Mouse (Mus musculus): ENCODE data around the gene Kif14. TPM values are rescaled to one million over a fixed set of nuclear protein-coding genes. Genes with fewer than 3 reads are reported as not detected.

The Kif14 gene
- polyA plus RNA-seq, 1 experiment from 2014 or later = 0.99 TPM

DNA sequence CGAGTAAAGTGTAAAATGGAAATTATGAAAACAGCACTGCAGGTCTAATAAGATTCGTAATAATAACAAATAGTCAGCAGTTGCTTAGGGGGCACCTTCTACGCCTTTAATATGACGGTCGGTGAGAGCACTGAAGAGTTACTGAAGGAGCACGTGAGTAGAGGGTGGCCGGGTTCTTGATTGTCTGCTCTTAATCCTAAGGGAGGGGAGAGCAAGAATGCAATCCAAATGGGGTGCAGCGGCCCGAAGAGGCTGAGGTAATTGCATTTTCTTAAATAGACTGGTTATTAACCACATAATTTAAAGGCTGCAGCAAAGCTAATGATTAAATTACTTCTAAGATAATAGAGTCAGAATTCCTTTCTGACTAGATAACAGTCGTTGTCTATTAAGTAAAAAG, 19.2 kb upstream of the Kif14 start:
- 62% methylated on average over 10 of the region's 10 CpGs for WGBS
- no peak overlapping the region for H3K4me3 ChIP-seq (ENCODE audit: low read depth, low read length)
- no peaks in the 10 kb centered on the region for H3K9me3 ChIP-seq (ENCODE audit: control insufficient read depth, low read length)
- no peak for ATAC-seq (ENCODE audit: low read depth)
- H3K27me3 ChIP-seq (ENCODE audit: control insufficient read depth, insufficient read depth, low read length) = no peaks in the 10 kb centered on the region
- no peaks in the 10 kb centered on the region for H3K4me1 ChIP-seq (ENCODE audit: control insufficient read depth, insufficient read depth, low read length)
- no peak overlapping the region for H3K9ac ChIP-seq (replicated peaks; ENCODE audit: low read depth, low read length)
- H3K36me3 ChIP-seq (ENCODE audit: control insufficient read depth, insufficient read depth, low read length) = no peaks in the 10 kb centered on the region
- no peak overlapping the region for H3K4me2 ChIP-seq (ENCODE audit: low read depth, low read length)
- no peak overlapping the region for H3K27ac ChIP-seq (ENCODE audit: low read depth, low read length)

DNA sequence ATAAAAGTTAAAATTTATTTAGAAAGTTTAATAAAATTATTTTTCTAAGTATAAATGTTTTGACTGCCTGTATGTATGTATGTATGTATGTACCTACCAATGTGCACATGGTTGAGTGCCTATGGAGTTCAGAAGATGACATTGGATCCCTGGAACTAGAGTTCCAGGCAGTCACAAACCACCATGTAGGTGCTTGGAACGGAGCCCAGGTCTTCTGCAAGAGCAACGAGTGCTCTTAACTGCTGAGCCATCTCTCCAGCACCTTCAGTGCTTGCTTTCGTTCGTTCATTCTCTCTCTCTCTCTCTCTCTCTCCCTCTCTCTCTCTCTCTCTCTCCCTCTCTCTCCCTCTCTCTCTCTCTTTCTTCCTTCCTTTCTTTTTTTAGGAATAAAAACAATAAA, 18.8 kb upstream of the Kif14 start:
- 74% methylated on average over 4 of the region's 4 CpGs for WGBS
- Histone ChIP-seq H3K27me3 (ENCODE audit: control insufficient read depth, insufficient read depth, low read length) (no peaks in the 10 kb centered on the region), H3K4me1 (ENCODE audit: control insufficient read depth, insufficient read depth, low read length) (no peaks in the 10 kb centered on the region), H3K9me3 (ENCODE audit: control insufficient read depth, low read length) (no peaks in the 10 kb centered on the region), H3K4me2 (ENCODE audit: low read depth, low read length) (no peak overlapping the region), H3K27ac (ENCODE audit: low read depth, low read length) (no peak overlapping the region), H3K9ac (replicated peaks; ENCODE audit: low read depth, low read length) (no peak overlapping the region), H3K4me3 (ENCODE audit: low read depth, low read length) (no peak overlapping the region), H3K36me3 (ENCODE audit: control insufficient read depth, insufficient read depth, low read length) (no peaks in the 10 kb centered on the region)
- no peak for ATAC-seq (ENCODE audit: low read depth)

DNA sequence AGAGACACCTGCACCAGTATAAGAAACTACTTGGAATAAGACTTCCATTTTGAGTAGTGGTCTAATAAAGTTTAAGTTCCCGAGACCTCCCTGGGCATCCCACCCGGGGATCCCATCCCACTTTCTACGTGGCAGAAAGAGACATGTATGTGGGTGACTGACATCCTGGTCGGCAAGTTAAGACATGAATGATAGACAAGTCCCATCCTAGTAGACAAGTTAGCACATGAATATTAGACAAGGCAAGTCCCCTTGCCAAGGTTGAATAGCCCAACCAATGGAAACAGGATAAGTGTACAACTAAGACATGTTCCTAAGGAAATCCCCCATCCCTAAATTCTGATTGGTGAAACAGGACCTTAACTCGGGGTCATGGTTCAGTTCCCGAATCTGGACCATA, 16.6 kb upstream of the Kif14 start:
- ATAC-seq (ENCODE audit: low read depth) = no peak
- Histone ChIP-seq H3K4me1 (ENCODE audit: control insufficient read depth, insufficient read depth, low read length) (no peaks in the 10 kb centered on the region), H3K9ac (replicated peaks; ENCODE audit: low read depth, low read length) (no peak overlapping the region), H3K4me3 (ENCODE audit: low read depth, low read length) (no peak overlapping the region), H3K36me3 (ENCODE audit: control insufficient read depth, insufficient read depth, low read length) (no peaks in the 10 kb centered on the region), H3K9me3 (ENCODE audit: control insufficient read depth, low read length) (no peaks in the 10 kb centered on the region), H3K27me3 (ENCODE audit: control insufficient read depth, insufficient read depth, low read length) (no peaks in the 10 kb centered on the region), H3K27ac (ENCODE audit: low read depth, low read length) (no peak overlapping the region), H3K4me2 (ENCODE audit: low read depth, low read length) (no peak overlapping the region)
- 91% methylated on average over 6 of the region's 6 CpGs for WGBS

DNA sequence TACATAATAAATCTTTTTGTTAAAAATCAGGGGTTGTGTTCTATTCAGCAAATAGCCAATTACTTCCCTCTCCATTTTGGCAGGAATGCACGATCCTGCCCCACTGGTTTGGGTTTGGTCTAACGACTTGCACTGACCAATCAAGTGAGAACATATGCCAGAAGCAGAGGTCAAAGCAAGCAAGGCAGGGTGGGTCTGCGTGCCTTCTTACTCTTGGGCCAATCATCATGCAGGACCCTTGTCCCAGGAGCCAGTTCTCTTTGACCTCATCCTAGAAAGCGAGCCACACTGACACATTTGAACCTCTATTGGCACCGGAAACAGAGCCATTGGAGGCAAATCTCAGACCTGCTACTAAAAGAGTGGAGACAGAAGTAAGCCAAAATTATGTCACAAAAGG, 15.9 kb upstream of the Kif14 start:
- Histone ChIP-seq H3K4me2 (ENCODE audit: low read depth, low read length) (no peak overlapping the region), H3K9ac (replicated peaks; ENCODE audit: low read depth, low read length) (no peak overlapping the region), H3K9me3 (ENCODE audit: control insufficient read depth, low read length) (no peaks in the 10 kb centered on the region), H3K27me3 (ENCODE audit: control insufficient read depth, insufficient read depth, low read length) (no peaks in the 10 kb centered on the region), H3K4me3 (ENCODE audit: low read depth, low read length) (no peak overlapping the region), H3K27ac (ENCODE audit: low read depth, low read length) (no peak overlapping the region), H3K36me3 (ENCODE audit: control insufficient read depth, insufficient read depth, low read length) (no peaks in the 10 kb centered on the region), H3K4me1 (ENCODE audit: control insufficient read depth, insufficient read depth, low read length) (no peaks in the 10 kb centered on the region)
- whole genome bisulfite sequencing = 88% methylated on average over 5 of the region's 5 CpGs
- no peak for ATAC-seq (ENCODE audit: low read depth)

DNA sequence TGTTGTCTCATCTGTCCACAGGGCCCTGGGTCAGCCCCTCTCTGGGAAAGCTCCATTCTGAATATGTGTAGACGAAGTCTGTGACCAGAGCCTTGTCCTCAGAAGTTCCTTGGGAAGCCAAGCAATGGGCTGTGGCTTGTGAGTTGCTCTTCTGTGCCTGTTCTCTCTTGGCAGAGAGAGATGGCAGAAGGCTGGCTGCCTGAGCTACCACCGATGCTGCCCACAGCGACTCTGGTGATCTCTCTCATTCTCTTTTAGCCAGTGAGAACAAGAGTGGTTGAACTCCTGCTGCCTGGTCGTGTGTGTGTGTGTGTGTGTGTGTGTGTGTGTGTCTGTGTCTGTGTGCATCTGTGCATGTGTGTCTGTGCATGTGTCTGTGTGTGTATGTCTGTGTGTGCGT, 13.7 kb upstream of the Kif14 start:
- H3K9me3 ChIP-seq (ENCODE audit: control insufficient read depth, low read length) = no peaks in the 10 kb centered on the region
- H3K36me3 ChIP-seq (ENCODE audit: control insufficient read depth, insufficient read depth, low read length) = no peaks in the 10 kb centered on the region
- H3K27me3 ChIP-seq (ENCODE audit: control insufficient read depth, insufficient read depth, low read length) = no peaks in the 10 kb centered on the region
- no peak overlapping the region for H3K4me3 ChIP-seq (ENCODE audit: low read depth, low read length)
- no peak overlapping the region for H3K9ac ChIP-seq (replicated peaks; ENCODE audit: low read depth, low read length)
- no peak overlapping the region for H3K27ac ChIP-seq (ENCODE audit: low read depth, low read length)
- WGBS = 67% methylated on average over 5 of the region's 5 CpGs
- H3K4me2 ChIP-seq (ENCODE audit: low read depth, low read length) = no peak overlapping the region
- no peak for ATAC-seq (ENCODE audit: low read depth)
- H3K4me1 ChIP-seq (ENCODE audit: control insufficient read depth, insufficient read depth, low read length) = no peaks in the 10 kb centered on the region

DNA sequence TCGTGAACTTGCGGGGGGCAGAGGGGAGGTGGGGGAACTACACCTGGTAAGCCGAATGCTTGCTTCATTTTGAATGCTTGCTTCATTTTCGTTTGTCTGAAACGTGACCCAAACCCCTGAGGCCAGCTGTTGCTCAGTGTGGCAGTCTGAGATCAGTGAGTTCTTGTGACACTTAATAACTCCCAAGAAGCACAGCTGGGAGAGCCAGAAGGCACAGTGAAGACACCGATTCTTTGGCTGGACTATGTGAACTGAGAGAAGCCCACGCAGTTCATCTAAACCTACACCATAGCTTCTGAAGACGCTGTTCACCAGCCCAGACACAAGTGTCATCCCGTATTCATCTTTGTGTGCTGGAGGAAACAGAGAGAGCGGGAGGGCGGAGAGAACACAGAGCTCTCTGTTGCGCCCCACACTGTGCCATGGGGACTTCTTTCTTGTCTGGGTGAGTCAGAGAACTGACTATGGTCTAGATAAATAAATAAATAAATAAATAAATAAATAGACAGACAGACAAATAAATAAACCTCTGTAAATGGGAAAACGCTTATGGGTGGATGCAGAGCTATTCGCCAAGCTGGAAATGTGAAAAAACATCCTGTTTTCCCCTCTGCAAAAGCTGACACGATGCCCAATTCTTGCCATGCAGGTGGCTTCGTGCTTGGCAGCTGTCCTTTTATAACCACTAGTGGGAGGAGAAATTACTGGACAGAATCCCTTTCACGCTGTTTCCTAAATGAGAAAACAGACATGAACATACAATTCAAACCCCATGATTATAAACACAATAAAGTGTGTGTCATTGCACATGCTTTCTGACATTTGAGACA, 10.2 kb upstream of the Kif14 start:
- Histone ChIP-seq H3K4me3 (ENCODE audit: low read depth, low read length) (no peak overlapping the region), H3K27me3 (ENCODE audit: control insufficient read depth, insufficient read depth, low read length) (no peaks in the 10 kb centered on the region), H3K9ac (replicated peaks; ENCODE audit: low read depth, low read length) (no peak overlapping the region), H3K4me2 (ENCODE audit: low read depth, low read length) (no peak overlapping the region), H3K27ac (ENCODE audit: low read depth, low read length) (no peak overlapping the region), H3K9me3 (ENCODE audit: control insufficient read depth, low read length) (no peaks in the 10 kb centered on the region), H3K4me1 (ENCODE audit: control insufficient read depth, insufficient read depth, low read length) (no peaks in the 10 kb centered on the region), H3K36me3 (ENCODE audit: control insufficient read depth, insufficient read depth, low read length) (no peaks in the 10 kb centered on the region)
- ATAC-seq (ENCODE audit: low read depth) = no peak
- 75% methylated on average over 17 of the region's 17 CpGs for WGBS

DNA sequence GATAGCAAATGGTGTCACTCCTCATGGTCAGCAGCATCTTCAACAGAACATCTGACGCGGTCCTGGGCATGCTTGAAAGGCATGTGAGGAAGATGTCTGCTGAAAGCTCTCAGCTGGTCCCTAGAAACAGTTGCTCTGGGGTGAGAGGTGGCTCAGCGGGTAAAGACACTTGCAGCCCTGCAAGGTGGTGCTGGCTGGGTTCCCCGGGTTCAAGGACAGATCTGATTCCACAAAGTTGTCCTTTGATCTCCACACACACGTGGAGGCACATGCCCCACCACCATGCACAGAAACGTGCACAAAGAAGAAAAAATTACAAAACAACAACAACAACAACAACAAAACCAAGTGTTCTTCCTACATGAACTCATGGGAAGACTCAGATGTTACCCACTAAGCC, 9.4 kb upstream of the Kif14 start:
- Histone ChIP-seq H3K27ac (ENCODE audit: low read depth, low read length) (no peak overlapping the region), H3K9me3 (ENCODE audit: control insufficient read depth, low read length) (no peaks in the 10 kb centered on the region), H3K4me2 (ENCODE audit: low read depth, low read length) (no peak overlapping the region), H3K9ac (replicated peaks; ENCODE audit: low read depth, low read length) (no peak overlapping the region), H3K4me3 (ENCODE audit: low read depth, low read length) (no peak overlapping the region), H3K4me1 (ENCODE audit: control insufficient read depth, insufficient read depth, low read length) (no peaks in the 10 kb centered on the region), H3K36me3 (ENCODE audit: control insufficient read depth, insufficient read depth, low read length) (no peaks in the 10 kb centered on the region), H3K27me3 (ENCODE audit: control insufficient read depth, insufficient read depth, low read length) (no peaks in the 10 kb centered on the region)
- WGBS = 87% methylated on average over 6 of the region's 6 CpGs
- ATAC-seq (ENCODE audit: low read depth) = no peak

DNA sequence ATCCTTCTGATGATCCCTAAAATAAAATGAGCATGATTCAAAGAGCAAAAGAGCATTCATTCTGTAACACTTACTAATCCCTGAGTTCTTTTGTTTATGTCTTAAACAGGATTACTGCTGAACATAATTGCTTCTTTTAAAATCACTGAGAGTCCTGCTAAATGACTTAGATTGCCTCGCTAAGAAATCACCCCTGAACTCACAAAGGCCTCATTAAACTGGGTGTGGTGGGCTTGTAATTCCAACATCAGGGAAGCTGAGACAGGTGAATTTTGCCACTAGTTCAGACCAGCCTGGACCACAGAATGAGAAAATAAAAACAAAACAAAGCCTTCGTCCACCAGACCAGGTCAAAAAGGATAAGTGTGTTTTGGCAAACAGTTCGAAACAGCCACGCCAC, 8.7 kb upstream of the Kif14 start:
- no peak overlapping the region for H3K27ac ChIP-seq (ENCODE audit: low read depth, low read length)
- no peaks in the 10 kb centered on the region for H3K27me3 ChIP-seq (ENCODE audit: control insufficient read depth, insufficient read depth, low read length)
- H3K4me1 ChIP-seq (ENCODE audit: control insufficient read depth, insufficient read depth, low read length) = no peaks in the 10 kb centered on the region
- no peak overlapping the region for H3K4me2 ChIP-seq (ENCODE audit: low read depth, low read length)
- 73% methylated on average over 4 of the region's 4 CpGs for WGBS
- no peaks in the 10 kb centered on the region for H3K9me3 ChIP-seq (ENCODE audit: control insufficient read depth, low read length)
- no peak overlapping the region for H3K9ac ChIP-seq (replicated peaks; ENCODE audit: low read depth, low read length)
- H3K4me3 ChIP-seq (ENCODE audit: low read depth, low read length) = no peak overlapping the region
- ATAC-seq (ENCODE audit: low read depth) = no peak
- no peaks in the 10 kb centered on the region for H3K36me3 ChIP-seq (ENCODE audit: control insufficient read depth, insufficient read depth, low read length)

DNA sequence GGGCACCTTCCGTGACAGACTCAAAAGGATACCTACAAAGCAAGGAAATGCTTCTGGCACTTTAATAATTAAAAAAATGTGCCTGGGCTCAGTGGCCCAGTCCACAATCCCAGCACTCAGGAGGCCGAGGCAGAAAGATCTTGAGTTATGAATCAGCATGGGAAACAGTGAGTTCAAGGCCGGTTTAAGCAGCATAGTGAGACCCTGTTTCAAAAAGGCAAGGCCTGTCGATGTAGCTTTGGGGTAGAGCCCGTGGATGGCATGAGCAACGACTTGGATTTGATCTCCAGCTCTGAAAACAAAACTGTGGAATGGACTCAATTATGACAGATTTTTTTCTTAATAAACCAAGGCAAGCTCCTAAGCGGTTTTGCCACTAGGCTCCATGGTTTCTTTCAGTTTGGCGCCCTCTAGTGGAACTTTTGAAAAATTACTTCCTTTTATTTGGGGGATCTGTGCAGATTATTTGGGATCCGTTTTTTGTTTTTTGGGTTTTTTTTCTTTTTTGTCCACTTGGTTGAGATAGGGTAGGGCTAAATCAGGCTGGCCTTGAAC, 7.4 kb upstream of the Kif14 start:
- Histone ChIP-seq H3K4me1 (ENCODE audit: control insufficient read depth, insufficient read depth, low read length) (no peaks in the 10 kb centered on the region), H3K9ac (replicated peaks; ENCODE audit: low read depth, low read length) (no peak overlapping the region), H3K4me3 (ENCODE audit: low read depth, low read length) (no peak overlapping the region), H3K9me3 (ENCODE audit: control insufficient read depth, low read length) (no peaks in the 10 kb centered on the region), H3K27me3 (ENCODE audit: control insufficient read depth, insufficient read depth, low read length) (no peaks in the 10 kb centered on the region), H3K36me3 (ENCODE audit: control insufficient read depth, insufficient read depth, low read length) (no peaks in the 10 kb centered on the region), H3K27ac (ENCODE audit: low read depth, low read length) (no peak overlapping the region), H3K4me2 (ENCODE audit: low read depth, low read length) (no peak overlapping the region)
- no peak for ATAC-seq (ENCODE audit: low read depth)
- 24% methylated on average over 9 of the region's 9 CpGs for WGBS

Measured in neural tube, embryonic 14.5 days (tissue).